Mouse (Mus musculus) kidney, postnatal 10 days (tissue): Measurements from ENCODE around the gene Rnf38.

Source experiments
- DNase-seq: peaks from one replicate; pipeline ENCODE4 v3.0.0; 2021; ENCODE audit warnings: mixed read lengths

The Rnf38 gene

DNA sequence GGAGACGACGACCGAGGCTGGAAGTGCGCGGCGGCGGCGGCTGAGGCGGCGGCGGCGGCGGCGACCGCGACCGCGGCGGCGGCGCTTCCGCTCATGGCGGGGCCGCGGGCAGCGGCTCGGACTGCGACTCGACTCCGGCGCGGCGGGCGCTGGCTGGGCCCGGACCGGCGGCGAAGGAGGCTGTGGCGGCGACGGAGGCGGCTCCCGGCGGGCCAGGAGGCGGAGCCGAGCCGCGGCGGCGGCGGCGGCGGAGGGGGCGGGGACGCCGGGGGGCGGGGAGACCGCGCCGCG, at the start of gene Rnf38:
TSS of gene Rnf38 (minus strand) at position 77 of the 291 bp plus-strand sequence.
- no peak for DNase-seq

DNA sequence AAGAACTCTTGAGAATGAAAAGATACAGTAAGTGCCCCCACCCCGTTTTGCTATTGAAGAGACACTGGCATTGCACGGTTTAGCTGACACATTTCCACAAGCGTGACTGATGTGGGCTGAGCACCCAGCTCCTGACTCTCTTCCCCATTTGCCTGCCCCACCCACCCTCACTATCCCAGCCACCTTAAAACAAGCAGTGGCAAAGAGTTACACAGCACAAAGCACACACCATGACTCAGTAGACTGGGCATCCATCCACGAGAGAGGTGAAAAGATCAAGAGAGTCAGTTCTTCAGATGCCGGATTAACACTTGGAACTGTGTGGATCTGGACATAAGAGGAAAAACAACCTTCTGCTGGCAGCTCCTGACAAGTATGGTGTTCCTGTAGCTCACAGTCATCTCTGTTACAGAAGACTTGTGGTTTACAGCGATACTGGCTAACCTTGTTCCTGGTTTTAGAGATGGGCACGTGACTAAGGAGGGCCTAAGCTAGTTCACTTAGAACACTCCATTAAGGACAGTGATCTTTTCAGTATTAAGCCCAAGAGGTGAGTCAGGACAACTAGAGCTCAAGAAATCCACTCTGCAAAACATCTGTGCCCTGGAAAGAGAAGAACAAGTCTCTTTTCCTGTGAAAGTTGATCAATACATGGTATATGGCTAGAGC, 48.1 kb upstream of the Rnf38 start:
- DNase-seq, result no peak

DNA sequence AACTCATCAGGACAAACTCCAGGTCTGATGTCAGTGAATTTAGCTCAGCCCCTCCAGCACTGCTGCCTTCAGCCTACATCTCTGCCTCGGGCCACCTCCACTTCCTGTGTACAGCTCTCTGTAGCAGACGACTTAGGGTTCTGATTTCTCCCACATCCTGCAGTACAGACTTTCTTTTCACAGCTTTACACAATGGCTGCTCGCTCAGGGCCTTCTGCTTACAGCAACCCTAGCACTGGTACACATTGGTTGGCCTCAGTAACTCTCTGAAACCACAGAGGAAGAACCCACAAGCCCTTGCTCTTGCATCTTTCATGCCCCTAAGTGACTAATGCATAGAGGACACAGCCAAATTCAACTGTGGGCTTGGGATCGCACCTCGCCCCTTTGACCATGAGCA, 37.5 kb upstream of the Rnf38 start:
- no peak for DNase-seq

DNA sequence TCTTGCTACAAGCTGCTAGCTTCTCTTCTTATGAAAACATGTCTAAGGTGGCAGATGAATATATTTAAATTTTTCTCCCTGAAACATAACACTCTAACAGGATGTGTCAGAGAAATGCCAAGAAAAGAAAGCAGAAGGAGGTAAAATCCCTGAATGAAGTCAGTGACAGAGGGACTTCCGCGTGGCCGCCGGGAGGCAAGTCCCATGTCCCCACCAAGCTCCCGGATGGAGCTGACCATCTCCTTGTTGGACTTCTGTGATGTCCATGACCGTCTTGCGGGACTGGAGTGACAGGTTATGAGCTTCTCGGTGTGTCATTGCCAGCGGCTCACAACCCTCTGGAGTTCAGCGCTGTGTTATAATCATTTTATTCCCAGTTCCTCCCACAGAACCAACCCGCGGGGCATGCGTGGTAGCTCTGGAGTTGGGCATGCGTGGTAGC, 35.8 kb upstream of the Rnf38 start:
- DNase-seq, result no peak

DNA sequence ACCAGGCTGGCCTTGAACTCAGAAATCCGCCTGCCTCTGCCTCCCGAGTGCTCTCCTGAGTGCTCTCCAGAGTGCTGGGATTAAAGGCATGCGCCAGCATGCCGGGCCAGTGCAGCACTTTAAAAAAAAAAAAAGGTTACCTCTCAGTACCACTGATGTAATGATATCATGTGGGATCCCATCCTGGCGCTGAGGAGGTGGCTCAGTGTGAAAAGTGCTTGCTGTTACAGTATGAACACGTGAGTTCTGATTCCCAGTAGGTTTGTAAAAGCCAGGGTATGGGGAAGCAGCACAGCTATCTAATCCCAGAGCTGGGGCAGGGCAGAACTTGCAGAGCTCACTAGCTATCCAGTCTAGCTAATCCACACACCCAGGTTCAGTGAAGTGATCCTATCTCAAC, 33.8 kb upstream of the Rnf38 start:
- DNase-seq, result no peak

DNA sequence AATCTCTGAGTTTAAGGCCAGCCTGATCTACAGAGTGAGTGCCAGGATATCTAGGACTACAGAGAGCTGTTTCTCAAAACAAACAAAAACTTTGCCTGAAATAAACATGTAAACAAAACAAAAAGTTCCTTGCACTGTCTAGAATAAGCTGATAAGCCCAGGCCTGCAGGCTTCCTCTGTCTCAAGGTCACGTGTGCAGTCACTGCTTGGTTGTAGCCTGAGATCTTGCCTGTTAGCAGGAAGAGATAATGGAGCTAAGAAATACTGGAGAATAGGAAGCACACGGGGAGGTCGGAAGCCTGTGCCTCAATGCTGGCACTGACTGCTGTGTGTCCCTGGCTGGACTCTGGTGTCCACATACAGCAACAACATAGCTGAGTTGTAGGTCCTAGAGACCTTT, 31.9 kb upstream of the Rnf38 start:
- no peak for DNase-seq

DNA sequence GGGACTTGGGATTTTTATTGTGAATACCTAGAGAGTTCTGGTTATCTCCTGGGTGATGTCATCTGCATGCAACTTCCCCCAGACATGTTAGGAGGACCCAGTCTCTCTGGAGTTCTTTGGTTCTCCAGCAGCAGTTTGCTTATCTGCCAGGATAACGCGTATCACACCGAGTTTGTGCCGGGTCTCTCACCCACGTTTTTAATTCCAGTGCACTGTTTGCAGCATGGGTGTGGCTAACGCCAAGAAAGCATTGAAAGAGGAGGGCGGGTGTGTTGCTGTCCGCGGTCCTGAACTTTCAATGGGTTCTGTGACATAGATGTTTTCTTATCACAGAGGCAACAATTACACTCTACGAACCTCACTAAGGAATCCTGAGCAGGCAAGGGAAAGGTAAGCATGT, 26.7 kb upstream of the Rnf38 start:
- DNase-seq, result peak; percentile 86

DNA sequence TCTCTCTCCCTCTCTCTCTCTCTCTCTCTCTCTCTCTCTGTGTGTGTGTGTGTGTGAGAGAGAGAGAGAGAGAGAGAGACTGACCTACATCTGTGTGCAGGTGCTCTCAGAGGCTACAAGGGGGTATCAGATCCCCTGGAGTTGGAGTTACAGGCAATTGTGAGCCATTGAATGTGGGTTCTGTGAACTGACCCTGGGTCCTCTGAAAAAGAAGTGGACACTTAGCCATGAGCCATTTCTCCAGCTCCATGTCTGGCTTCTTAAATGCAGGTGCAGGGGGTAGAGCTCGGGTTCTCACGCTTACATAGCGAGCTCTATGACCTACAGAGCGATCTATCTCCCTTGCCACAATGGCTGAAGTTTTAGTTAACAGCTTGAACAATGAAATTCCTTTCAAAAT, 25.5 kb upstream of the Rnf38 start:
- no peak for DNase-seq

DNA sequence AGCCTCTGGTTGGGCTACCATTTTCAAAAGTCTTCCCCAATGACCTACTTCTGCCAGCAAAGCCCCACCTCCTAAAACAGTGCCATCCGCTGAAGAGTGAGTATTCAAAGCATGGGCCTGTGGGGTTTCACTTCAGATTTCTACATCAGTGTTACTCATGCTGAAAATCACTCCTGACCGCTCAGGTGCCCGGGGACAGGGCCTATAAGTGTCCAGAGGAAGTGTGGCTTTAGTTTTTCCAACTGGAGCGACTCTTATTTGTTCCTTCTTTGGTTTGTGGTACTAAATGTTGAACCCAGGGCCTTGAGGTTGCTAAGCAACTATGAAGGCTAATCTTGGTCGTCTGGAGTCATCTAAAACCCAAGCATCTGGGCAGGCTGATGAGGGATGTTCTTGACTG, 21.0 kb upstream of the Rnf38 start:
- DNase-seq, result no peak

DNA sequence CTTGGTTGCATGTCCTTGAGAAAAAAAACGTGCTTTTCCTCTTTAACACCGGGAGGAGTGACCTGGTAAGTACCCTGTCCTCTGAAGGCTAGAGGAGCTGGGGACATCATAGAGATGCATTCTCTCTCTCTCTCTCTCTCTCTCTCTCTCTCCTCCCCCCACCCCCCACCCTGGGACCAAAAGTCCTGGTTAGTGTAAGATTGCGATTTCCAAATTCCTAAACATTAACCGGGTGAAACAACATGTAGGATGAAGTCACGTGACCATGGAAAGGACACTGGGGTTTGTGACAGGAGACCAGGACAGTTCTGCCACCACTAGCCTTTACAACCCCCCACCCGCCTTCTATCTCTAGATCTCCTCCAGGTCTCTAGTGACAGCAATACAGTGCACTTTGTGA, 19.6 kb upstream of the Rnf38 start:
- no peak for DNase-seq

DNA sequence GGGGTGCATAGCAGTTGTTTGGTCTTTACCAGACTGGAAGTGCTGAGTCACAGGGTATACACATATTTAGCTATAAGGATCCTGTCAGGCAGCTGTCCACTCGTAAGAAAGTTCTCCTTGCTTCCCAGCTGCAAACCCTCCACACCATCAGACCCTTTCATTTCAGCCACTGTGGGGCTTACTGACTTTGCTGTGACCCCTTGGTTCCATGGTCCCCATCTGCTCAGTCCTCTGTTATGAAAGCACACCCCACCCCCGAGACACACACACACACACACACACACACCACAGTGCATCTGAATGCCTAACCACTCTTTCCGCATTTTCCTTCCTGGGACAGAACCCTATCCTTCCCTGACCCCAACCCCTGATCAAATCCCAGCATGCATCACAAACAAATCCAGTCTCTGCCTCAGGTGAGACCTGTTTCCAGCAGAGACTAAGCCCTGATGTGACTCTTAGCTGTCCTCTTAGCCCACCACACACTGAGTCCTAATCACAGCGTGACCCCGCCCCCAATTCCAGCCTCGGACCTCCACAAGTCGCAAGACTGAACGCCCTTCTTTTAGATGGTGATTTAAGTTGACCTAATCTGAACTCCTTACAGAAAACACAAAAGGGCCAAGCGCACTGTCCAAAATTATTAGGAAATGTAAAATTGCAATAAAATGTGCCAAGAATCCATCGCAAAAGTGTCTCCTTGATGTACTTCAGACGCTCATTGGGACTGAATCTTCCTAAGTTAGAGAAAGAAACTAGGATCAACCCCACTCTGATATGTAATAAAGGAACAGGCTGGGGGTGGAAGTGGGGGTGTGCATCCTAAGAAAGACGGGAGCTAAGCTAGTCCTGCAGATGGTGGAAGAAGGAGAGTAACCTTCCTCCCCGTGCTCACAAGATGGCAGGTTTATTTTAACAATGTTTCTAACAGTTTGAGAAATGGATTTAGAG, 18.7 kb upstream of the Rnf38 start:
- peak; percentile 21 for DNase-seq

DNA sequence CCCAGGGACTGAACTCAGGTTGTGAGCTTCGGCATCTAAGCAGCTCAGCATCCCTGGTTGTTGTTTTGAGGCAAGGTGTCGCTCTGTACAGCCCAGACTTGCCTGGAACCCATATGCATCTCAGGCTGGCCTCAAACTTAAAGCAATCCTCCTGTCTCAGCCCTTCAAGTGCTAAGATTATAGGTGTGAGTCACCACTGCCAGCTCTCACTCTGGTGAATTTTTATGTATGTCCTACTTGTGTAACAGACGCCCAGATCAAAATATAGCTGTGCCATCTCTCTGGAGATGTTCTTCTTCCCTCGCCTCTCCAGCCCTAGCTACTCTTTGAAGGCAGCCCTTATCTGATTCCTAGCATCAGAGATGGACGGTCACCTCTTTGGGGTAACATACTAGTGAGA, 17.9 kb upstream of the Rnf38 start:
- DNase-seq, result no peak

DNA sequence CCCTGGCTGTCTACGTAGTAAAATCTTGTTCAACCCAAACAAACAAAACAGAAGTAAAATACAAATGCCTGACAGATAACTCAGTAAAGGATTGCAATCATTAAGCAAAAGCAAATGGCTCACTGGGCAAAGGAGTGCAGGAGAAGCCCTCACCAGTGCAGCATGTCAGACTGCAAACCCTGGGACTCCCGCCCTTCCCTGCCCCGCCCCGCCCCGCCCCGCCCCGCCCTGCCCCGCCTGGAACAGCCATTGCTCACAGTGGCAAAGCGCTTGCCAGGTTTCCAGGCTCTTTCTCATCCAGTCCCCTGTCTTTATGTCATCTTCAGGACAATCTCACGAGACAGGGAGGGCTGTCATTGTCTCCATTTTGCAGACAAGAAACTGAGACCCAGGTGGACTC, 16.1 kb upstream of the Rnf38 start:
- DNase-seq, result no peak

DNA sequence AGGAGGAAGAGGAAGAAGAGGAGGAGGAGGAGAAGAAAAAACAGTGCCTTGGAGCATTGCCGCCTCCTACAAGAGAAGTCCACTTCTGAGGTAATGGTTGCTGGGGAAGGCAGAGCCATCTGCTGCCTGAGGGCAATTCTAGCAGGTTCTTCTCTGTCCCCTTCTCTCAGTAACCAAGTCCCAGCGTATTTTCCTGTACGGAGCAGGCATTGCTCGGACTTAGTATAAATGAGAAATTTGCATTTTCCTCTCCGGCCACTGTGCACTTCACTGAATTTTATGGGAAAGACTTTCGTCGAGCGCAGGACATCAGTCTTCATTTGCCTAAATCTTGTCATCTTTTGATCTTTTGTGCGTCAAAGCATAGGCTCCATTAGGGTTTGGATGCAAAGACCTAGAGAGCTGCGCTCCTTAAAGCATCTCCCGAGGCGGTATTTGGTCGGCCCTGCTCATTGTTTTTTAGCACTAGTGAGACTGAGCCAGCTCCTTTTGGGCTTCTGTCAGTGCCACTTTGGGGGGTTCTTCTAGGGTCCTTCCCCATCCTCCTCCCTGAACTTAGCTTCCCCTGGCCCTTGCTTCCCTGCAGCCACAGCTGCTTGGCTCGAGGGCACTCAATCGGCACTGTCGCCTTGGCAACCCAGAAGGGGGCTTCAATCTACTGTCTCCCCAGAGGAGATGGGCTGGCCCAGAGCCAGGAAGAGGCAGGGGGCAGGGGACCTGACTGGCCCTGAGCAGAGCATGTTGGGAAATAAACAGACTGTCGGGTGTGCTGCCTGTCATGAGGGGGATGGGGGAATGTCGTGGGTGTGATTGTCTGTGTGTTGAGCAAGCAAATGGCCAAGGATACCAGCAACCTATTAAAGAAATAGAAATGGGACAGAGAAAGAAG, 13.7 kb upstream of the Rnf38 start:
- peak; percentile 27 for DNase-seq

DNA sequence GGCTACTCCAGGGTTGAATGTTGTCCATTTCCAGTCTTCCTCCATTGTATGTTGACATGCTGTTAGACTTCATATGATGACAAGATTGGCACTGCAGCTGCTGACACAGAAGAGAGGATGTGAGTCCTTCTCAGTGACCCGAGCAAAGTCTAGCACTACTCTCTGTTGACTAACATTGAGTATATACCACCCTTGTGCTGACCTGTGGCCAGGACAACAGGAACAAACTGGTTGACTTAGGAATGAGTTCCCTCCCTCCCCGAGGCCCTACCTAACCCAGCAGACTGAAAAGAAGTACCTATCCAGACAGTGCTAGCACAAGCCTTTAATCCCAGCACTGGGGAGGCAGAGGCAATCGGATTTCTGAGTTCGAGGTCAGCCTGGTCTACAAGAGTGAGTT, 12.7 kb upstream of the Rnf38 start:
- DNase-seq, result no peak

DNA sequence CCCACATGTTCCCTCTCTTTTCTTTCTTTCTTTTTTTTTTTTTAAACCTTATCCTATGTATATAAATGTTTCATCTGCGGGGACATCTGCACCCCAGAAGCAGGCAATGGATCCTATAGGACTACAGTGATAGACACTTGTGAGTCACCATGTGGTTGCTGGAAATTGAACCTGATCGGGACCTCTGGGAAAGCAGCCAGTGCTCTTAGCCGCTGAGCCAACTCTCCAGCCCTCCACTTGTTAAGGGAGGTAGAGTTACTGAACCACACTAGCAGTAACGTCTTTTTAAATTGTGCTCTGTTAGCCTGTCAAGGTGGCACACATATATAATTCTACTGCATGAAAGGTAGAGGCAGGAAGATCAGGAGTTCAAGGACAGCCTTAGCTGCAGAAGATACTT, 8.0 kb upstream of the Rnf38 start:
- no peak for DNase-seq

DNA sequence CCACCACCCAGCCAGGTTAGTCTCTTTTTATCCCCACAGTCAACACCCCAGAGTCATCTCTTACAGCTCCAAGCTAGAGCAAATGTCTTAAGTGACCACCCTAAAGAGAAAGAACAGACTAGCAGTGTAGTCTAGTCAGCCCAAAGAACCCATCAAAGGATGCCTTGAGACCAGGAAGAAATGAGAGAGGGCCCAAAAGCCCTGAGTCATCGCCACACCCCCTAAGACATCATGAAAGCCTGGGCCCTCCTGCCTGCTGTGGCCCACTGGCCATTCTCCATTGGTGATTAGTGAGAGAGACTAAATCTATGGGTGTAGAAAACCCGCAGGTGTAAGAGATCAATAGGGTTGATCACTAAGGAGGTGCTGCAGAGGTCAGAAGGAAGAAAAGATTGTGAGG, 2.4 kb upstream of the Rnf38 start:
- no peak for DNase-seq

DNA sequence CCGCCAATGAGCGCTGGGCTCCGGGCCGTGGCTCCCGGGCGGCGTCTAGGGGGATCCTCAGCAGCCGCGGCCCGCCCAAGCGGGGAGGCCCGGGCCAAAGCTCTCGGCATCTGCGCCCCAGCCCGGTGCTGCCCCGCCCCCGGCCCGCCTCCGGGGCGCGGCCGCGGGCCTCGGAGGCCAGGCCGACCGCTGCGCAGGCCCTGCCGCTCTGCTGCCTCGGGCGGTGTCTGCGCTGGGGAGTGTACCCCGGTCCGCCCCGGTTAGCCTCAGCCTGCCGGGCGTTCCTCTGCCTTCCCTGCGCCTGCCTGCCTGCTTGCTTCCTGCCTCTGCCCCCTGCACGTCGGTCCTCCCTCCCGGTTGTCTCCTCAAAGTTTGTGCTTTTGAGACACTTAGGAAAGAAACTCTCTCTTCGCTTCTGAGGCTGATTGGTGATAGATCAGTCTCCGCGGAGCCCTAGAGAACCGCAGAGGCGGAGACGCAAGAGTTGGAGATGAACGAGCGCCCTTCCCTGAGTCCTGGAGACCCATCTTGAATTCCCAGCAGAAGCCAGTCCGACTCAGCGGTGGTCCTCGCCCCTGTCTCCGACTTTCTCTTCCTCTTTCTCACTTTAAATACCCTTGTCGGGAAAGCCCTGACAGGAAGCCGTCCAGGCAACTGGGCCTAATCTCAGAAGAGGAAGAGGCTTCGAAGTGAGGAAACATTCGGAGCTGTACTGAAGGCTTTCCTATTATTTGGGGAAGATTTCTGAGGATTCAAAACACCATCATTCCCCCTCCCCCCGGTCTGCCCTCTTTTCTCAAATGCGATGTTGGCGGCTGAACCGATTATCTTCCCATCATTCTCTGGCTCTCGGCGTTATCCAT, 646 bp upstream of the Rnf38 start:
- peak; percentile 95 for DNase-seq

DNA sequence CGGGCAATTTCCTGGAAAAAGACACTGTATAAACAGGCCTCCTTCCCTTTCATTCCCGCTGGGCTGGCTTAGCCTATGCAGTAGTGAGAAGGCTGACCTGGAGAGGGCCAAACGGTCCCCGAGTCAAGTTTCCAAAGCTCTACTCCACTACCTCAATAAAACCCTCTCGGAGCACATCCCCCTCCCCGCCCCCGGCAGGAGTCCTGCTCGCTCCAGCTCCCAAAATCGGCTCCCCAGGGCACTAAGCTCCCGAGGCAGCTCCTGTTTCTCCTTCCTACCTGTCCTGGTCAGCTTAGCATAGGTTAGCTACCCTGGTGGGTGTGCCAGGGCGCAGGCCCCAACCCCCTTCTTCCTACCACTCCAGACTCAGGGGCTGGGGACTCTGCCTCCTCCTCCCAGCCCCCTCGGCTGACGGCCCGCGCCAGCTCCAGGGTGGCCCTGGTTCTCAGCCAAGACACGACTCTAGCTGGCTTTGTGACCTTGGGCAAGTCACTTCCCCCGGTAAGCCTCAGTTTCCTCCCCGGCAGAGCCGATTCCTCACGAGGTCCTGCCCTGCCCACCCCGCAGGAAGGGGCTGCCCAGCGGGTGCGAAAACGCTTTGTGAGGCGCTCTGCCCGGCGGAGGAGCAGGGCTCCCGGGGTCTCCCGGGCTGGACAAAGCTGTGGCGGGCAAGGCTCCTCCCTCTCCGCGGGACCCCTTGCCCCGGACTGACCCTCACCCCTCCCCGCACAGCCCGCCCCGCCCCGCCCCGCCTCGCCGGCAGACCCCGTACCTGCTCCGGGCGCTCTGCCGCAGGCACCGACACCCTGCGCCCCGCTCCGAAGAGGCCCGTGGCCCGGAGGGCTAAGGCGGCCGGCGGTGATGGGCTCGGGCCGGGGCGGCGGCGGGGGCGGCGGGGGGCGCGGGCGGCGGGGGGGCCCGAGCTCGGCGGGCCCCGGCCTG, 547 bp downstream of the Rnf38 start:
- DNase-seq, result peak; percentile 67

DNA sequence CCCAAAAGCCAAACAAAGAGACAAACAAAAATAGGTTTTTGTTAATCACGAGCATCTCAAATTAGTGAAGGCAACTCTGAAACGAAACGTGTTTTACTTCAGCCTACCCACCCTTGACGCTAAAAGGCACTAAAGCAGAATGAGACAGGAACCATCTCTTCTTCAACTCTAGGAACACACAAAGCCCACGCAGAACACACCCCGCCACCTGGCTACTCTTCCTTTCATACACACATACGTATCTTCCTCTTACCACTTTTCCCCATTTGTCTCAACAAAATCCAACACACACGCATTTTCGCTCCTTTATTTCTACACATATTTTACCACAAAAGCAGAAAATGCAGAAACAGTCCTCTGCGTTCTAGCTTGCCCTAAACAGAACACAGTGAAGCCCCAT, 8.5 kb downstream of the Rnf38 start:
- no peak for DNase-seq

DNA sequence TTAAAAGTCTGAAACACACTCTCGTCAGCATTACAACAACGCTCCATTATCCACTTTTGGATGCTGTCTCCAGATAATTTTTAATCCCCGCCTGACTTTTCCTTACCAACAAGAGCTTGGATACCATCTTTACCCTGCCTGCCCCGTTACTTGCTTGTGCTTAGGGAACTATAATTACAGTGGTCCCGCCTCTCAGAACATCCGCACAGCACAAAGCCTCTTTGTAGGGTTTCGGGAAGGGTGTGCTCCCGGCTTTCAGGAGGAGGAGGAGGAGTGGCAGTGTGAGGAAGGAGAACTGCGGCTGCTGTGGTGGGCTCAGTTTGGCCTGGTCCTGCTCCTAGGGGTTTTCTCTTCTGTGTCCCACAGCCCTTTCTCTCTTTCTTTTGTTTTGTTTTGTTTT, 9.4 kb downstream of the Rnf38 start:
- DNase-seq, result no peak
